Mouse (Mus musculus) ES-Bruce4 (cell line): ENCODE results near the gene Zfp592. TPM values are rescaled to one million over a fixed set of nuclear protein-coding genes. Genes with fewer than 3 reads are reported as not detected.
A peak's percentile ranks its signal among the peaks of the same experiment; 100 is the strongest.

Source experiments
- H3K27ac ChIP-seq: 2 replicates; pipeline ENCODE4 v1.5.1; 2012; ENCODE audit warnings: low read length, inconsistent platforms; ENCODE audit not compliant: insufficient read depth
- H3K27me3 ChIP-seq: 2 replicates; pipeline ENCODE4 v1.6.1; 2012; ENCODE audit warnings: mild to moderate bottlenecking, low read length, inconsistent platforms; ENCODE audit not compliant: control insufficient read depth, poor library complexity, insufficient read depth, severe bottlenecking
- H3K36me3 ChIP-seq: 2 replicates; pipeline ENCODE4 v1.6.1; 2012; ENCODE audit warnings: inconsistent platforms, mild to moderate bottlenecking, low read length, moderate library complexity; ENCODE audit not compliant: control insufficient read depth, poor library complexity, insufficient read depth, severe bottlenecking
- H3K4me1 ChIP-seq: one replicate; pipeline ENCODE4 v1.8.1; 2011; ENCODE audit warnings: low read length; ENCODE audit not compliant: control insufficient read depth, insufficient read depth
- H3K4me3 ChIP-seq: 2 replicates; pipeline ENCODE4 v1.5.1; 2011; ENCODE audit warnings: low read depth, mild to moderate bottlenecking, low read length
- H3K9ac ChIP-seq: 2 replicates; pipeline ENCODE4 v1.6.1; 2012; ENCODE audit warnings: low read depth, mild to moderate bottlenecking, inconsistent platforms; ENCODE audit not compliant: poor library complexity, severe bottlenecking
- H3K9me3 ChIP-seq: replicated peaks from 2 replicates; pipeline ENCODE4 v1.6.1; 2012; ENCODE audit warnings: mild to moderate bottlenecking, low read length, inconsistent platforms; ENCODE audit not compliant: control insufficient read depth, poor library complexity, insufficient read depth, severe bottlenecking
- CTCF ChIP-seq: IDR thresholded peaks from one replicate; pipeline ENCODE4 v1.8.1; 2011; ENCODE audit warnings: low read depth, low read length
- EP300 ChIP-seq: IDR thresholded peaks from 2 replicates; pipeline ENCODE4 v1.6.1; 2011; ENCODE audit warnings: low read depth, low read length; ENCODE audit not compliant: insufficient read depth
- POLR2A ChIP-seq: IDR thresholded peaks from one replicate; pipeline ENCODE4 v1.8.1; 2011; ENCODE audit warnings: low read length; ENCODE audit not compliant: insufficient read depth
- polyA plus RNA-seq: library from polyadenylated mRNA; stranded (reverse); fragments of >200 nt; gene quantifications from 2 replicates; pipeline ENCODE4 v1.2.4, GENCODE M21; 2011; ENCODE audit warnings: low read depth; ENCODE audit not compliant: missing spikeins, insufficient read depth, insufficient read length

The Zfp592 gene
- polyA plus RNA-seq, 1 experiment: 16.8 TPM

GRCm38 (mm10) chr7:80992631-80992979 is 876 bp upstream of the Zfp592 start:
- TF ChIP-seq POLR2A (no peak), CTCF (no peak), EP300 (no peak)
- no peak overlapping the region for H3K27ac ChIP-seq

GRCm38 (mm10) chr7:80993834-80994662 is 567 bp downstream of the Zfp592 start:
- no peaks in the 10 kb centered on the region for H3K36me3 ChIP-seq
- H3K27ac ChIP-seq: no peak overlapping the region
- H3K4me3 ChIP-seq: peak overlapping the region; percentile 64
- H3K4me1 ChIP-seq: no peaks in the 10 kb centered on the region
- H3K27me3 ChIP-seq: no peaks in the 10 kb centered on the region
- peak overlapping the region; percentile 61 for H3K9ac ChIP-seq
- TF ChIP-seq EP300: no peak
- no peak for TF ChIP-seq POLR2A
- TF ChIP-seq CTCF: no peak
- no peaks in the 10 kb centered on the region for H3K9me3 ChIP-seq

More at GRCm38 (mm10) chr7:80992631-80992979, 876 bp upstream of the Zfp592 start:
- H3K36me3 ChIP-seq: no peaks in the 10 kb centered on the region
- H3K9ac ChIP-seq: peak overlapping the region; percentile 61
- no peaks in the 10 kb centered on the region for H3K27me3 ChIP-seq
- H3K4me3 ChIP-seq: peak overlapping the region; percentile 66
- no peaks in the 10 kb centered on the region for H3K4me1 ChIP-seq
- no peaks in the 10 kb centered on the region for H3K9me3 ChIP-seq

GRCm38 (mm10) chr7:80994663-80995005 is 1.2 kb downstream of the Zfp592 start:
- peak overlapping the region; percentile 61; the same call in 1 of the 2 replicates for H3K9ac ChIP-seq
- no peaks in the 10 kb centered on the region for H3K36me3 ChIP-seq
- H3K4me3 ChIP-seq: peak overlapping the region; percentile 64; the same call in 1 of the 2 replicates
- no peak for TF ChIP-seq POLR2A
- no peak for TF ChIP-seq CTCF
- no peak for TF ChIP-seq EP300
- H3K4me1 ChIP-seq: no peaks in the 10 kb centered on the region
- no peak overlapping the region for H3K27ac ChIP-seq
- H3K9me3 ChIP-seq: no peaks in the 10 kb centered on the region
- no peaks in the 10 kb centered on the region for H3K27me3 ChIP-seq

- TF ChIP-seq POLR2A: no peak
- H3K4me1 ChIP-seq: no peaks in the 10 kb centered on the region
- no peaks in the 10 kb centered on the region for H3K36me3 ChIP-seq
- H3K27me3 ChIP-seq: no peaks in the 10 kb centered on the region
- no peaks in the 10 kb centered on the region for H3K9me3 ChIP-seq
- H3K4me3 ChIP-seq: no peak overlapping the region
- no peak overlapping the region for H3K27ac ChIP-seq
- no peak overlapping the region for H3K9ac ChIP-seq
Observed at GRCm38 (mm10) chr7:80995266-80996146, 2.0 kb downstream of the Zfp592 start.

GRCm38 (mm10) chr7:80997776-80998175 is 4.3 kb downstream of the Zfp592 start:
- Histone ChIP-seq H3K4me1 (no peaks in the 10 kb centered on the region), H3K27ac (no peak overlapping the region), H3K9ac (no peak overlapping the region), H3K9me3 (no peaks in the 10 kb centered on the region), H3K36me3 (no peaks in the 10 kb centered on the region), H3K4me3 (no peak overlapping the region), H3K27me3 (no peaks in the 10 kb centered on the region)
- TF ChIP-seq POLR2A (no peak), CTCF (no peak), EP300 (no peak)

- Histone ChIP-seq H3K9ac (no peak overlapping the region), H3K4me1 (no peaks in the 10 kb centered on the region), H3K9me3 (no peaks in the 10 kb centered on the region), H3K36me3 (no peaks in the 10 kb centered on the region), H3K27me3 (no peaks in the 10 kb centered on the region), H3K27ac (no peak overlapping the region), H3K4me3 (no peak overlapping the region)
- TF ChIP-seq EP300 (no peak), CTCF (no peak), POLR2A (no peak)
Observed at GRCm38 (mm10) chr7:80999536-80999935, 6.1 kb downstream of the Zfp592 start.
